Mouse (Mus musculus) heart, postnatal 0 days (tissue): ENCODE results near the gene Gm20425.

ENCODE experiments used
- CTCF ChIP-seq: IDR thresholded peaks from 2 replicates; pipeline ENCODE4 v1.5.1; 2016; ENCODE audit warnings: antibody characterized with exemption, control low read depth, low read depth
- EP300 ChIP-seq: IDR thresholded peaks from 2 replicates; pipeline ENCODE4 v1.6.1; 2016; ENCODE audit warnings: antibody characterized with exemption, low read depth

DNA sequence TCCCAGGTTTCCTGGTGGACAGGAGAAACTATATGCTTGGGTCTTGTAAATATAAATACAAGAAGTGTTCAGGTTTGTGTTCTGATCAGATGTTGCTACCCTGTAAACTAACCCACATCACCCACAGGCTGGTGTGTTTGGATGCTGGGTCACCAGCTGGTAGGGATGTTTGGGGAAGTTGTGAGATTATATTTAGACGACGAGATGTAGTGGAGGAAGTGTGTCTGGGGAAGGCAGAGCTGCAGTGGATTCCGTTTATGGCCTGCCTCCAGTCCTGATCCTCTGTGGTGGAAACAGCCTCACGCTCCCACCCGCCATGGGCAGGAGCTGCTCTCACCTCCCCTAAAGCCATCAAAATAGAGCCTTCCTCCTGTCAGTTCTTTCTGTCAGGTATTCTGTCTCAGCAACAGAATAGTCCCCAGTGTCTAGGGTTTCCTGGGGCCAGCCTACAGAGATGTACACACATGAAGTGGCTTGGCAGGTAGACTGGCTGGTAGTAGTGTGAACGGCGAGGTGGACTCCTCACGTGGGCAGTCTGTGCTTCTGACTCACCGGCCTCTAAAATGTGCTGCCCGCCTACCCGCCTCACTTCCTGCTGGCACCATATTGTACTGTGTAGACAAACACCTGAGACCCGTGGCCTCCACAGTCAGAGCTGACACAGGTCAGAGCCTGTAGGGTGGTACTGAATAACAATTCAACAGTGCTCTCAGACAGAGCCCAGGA, 80.9 kb downstream of the Gm20425 start:
- no peak for TF ChIP-seq CTCF
- no peak for TF ChIP-seq EP300
